Mouse (Mus musculus) kidney, adult 2 months (tissue): ENCODE data around the gene Zscan2. TPM values are rescaled to one million over a fixed set of nuclear protein-coding genes. Genes with fewer than 3 reads are reported as not detected.

Source experiments
- DNase-seq: peaks from one replicate; pipeline ENCODE4 v3.0.0; 2021
- H3K27ac ChIP-seq: fragments of 200-500 bp; 2 replicates; pipeline ENCODE4 v1.5.1; 2012; ENCODE audit warnings: low read depth, low read length, control low read depth, inconsistent platforms; ENCODE audit not compliant: insufficient read depth
- H3K27me3 ChIP-seq: fragments of 200-500 bp; replicated peaks from 2 replicates; pipeline ENCODE4 v1.6.1; 2012; ENCODE audit warnings: mild to moderate bottlenecking, moderate library complexity, low read length, inconsistent platforms; ENCODE audit not compliant: control insufficient read depth, insufficient read depth
- H3K36me3 ChIP-seq: fragments of 200-500 bp; 2 replicates; pipeline ENCODE4 v1.6.1; 2012; ENCODE audit warnings: mild to moderate bottlenecking, moderate library complexity, low read length, inconsistent platforms; ENCODE audit not compliant: control insufficient read depth, insufficient read depth
- H3K4me1 ChIP-seq: fragments of 200-500 bp; 2 replicates; pipeline ENCODE4 v1.6.1; 2011; ENCODE audit warnings: low read length; ENCODE audit not compliant: control insufficient read depth, insufficient read depth
- H3K4me3 ChIP-seq: fragments of 200-500 bp; 2 replicates; pipeline ENCODE4 v1.5.1; 2011; ENCODE audit warnings: mild to moderate bottlenecking, low read depth, low read length, control low read depth; ENCODE audit not compliant: insufficient read depth
- CTCF ChIP-seq: fragments of 200-500 bp; conservative IDR thresholded peaks from 2 replicates; pipeline ENCODE4 v1.5.1; 2011; ENCODE audit warnings: low read depth, mild to moderate bottlenecking, control low read depth, low read length, moderate library complexity, mixed read lengths; ENCODE audit not compliant: insufficient read depth, insufficient read length
- POLR2A ChIP-seq: fragments of 200-500 bp; IDR thresholded peaks from one replicate; pipeline ENCODE4 v1.6.1; 2011; ENCODE audit warnings: low read depth, low read length, control low read depth
- WGBS: fragments of 180-500 bp; shearing (Covaris S2); methylation state at CpG from one replicate; pipeline ENCODE4 v1.1.7; 2018; 5-methylcytosine and 5-hydroxymethylcytosine counted together
- polyA plus RNA-seq: library from polyadenylated mRNA; depleted of rRNA; stranded (reverse); fragments of >200 nt; gene quantifications from 2 replicates; pipeline ENCODE4 v1.2.3, GENCODE M21; 2012

Gene Zscan2
- polyA plus RNA-seq, 1 experiment, result 5.4 TPM

DNA sequence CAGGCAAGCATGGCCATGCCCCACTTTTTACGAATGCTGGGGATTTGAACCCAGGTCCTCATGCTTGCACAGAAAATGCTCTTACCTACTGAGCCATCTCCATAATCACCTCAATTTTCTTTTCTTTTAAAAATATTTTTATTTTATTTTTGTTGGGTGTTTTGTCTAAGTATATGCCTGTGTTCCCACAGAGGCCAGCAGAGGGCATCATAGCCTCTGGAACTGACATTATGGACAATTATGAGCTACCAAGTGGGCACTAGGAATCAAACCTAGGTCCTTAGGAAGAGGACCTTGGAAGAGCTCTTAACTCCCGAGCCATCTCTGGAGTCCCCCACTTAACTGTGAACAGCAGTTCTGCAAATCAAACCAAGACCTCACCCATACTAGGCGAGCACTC, 7.5 kb upstream of the Zscan2 start:
- whole genome bisulfite sequencing, result 95% methylated on average over 3 of the region's 3 CpGs
- Histone ChIP-seq H3K4me1 (no peaks in the 10 kb centered on the region; the same call in 1 of the 2 replicates), H3K36me3 (no peaks in the 10 kb centered on the region), H3K27ac (no peak overlapping the region), H3K27me3 (no peaks in the 10 kb centered on the region), H3K4me3 (no peak overlapping the region)
- TF ChIP-seq POLR2A, result no peak
- no peak for TF ChIP-seq CTCF
- no peak for DNase-seq

DNA sequence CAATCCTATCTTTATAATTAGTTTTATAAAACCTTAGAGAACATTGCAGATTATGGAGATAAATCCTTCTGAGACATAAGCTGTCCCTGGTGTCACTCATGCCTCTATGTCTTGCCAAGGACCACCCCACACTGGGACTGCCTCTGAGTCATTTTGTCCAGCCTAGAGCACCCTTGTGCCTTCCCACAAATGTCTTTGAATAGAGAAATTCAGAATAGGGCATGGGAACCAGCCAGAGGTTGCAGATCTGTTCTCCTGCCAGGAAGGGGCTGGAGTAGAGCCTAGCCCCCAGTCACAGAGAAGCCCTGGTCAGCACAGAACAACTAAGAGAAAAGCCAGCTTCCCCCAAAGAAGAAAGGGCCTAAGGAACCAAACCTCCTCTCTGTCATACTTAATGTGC, 5.4 kb upstream of the Zscan2 start:
- peaks cover 3% of the 10 kb centered on the region; the same call in 1 of the 2 replicates for H3K4me1 ChIP-seq
- no peak for DNase-seq
- H3K27me3 ChIP-seq, result no peaks in the 10 kb centered on the region
- H3K4me3 ChIP-seq, result no peak overlapping the region
- no peak overlapping the region for H3K27ac ChIP-seq
- TF ChIP-seq CTCF, result no peak
- no peak for TF ChIP-seq POLR2A
- no peaks in the 10 kb centered on the region for H3K36me3 ChIP-seq

DNA sequence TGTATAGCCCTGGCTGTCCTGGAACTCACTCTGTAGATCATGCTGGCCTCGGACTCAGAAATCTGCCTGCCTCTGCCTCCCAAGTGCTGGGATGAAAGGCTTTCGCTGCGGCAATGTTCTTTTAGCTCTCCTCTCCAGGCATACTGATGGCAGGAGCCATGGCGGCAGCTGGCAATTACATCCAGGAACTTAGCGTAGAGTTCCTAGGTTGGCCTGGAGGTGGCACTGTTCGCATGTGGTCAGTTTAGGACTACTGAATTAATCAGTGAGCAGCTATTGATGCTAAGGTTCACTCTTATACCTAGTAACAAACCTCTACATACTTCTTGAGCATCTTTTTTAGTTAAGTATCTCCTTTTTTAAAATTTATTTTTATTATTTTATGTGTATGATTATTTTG, 3.5 kb upstream of the Zscan2 start:
- 18% methylated on average over 6 of the region's 6 CpGs for WGBS
- peak; percentile 88 for DNase-seq
- no peak overlapping the region for H3K4me3 ChIP-seq
- no peaks in the 10 kb centered on the region for H3K36me3 ChIP-seq
- TF ChIP-seq CTCF, result peak; percentile 97
- no peak for TF ChIP-seq POLR2A
- H3K27ac ChIP-seq, result no peak overlapping the region
- H3K4me1 ChIP-seq, result peaks cover 3% of the 10 kb centered on the region; the same call in 1 of the 2 replicates
- no peaks in the 10 kb centered on the region for H3K27me3 ChIP-seq

DNA sequence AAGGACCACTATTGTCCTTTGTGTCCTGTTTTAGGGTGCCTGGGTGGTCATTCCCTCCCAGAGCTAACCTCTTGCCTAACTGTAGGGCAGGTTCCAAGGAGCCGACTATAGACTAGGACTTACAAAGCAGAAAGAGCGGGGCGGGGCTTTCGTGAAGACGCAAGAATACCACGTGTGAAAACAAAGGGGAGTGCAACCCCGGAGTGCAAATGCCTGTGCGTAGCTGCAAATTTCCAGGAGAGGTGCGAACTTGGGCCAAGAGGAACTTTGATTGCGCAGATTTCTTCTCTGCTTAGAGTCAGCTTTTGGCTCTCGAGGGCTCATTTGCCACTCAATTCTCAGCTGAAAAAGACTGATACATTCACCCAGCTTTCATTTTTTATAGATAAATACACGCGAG, 493 bp upstream of the Zscan2 start:
- Histone ChIP-seq H3K36me3 (no peaks in the 10 kb centered on the region), H3K27ac (peak overlapping the region; percentile 13; the same call in 1 of the 2 replicates), H3K4me1 (peaks cover 10% of the 10 kb centered on the region), H3K27me3 (no peaks in the 10 kb centered on the region), H3K4me3 (peak overlapping the region; percentile 51)
- WGBS, result under 1% methylated on average over 13 of the region's 13 CpGs
- no peak for TF ChIP-seq POLR2A
- no peak for TF ChIP-seq CTCF
- peak; percentile 78 for DNase-seq

DNA sequence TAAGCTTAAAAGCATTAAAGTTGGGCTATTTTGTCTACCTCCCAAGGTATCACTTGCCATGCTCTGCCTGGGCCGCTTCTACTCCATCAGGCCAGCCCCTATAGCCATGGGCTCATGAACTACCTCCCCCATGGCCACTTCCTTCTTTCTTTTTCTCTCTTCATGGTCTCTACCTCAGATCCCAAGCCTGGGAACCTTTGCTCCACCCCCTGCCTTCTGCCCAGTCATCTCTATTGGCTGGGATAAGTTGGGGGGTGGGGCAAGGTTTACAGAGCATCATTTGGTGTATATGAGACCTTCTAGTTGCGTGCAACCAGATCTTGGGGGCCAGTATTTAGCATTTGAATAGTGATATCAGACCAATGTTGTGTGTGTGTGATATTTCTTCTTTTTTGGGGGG, 1.8 kb downstream of the Zscan2 start:
- TF ChIP-seq CTCF (no peak), POLR2A (no peak)
- H3K36me3 ChIP-seq, result no peaks in the 10 kb centered on the region
- H3K27ac ChIP-seq, result no peak overlapping the region
- H3K27me3 ChIP-seq, result no peaks in the 10 kb centered on the region
- 87% methylated on average over 2 of the region's 2 CpGs for WGBS
- H3K4me1 ChIP-seq, result peaks cover 24% of the 10 kb centered on the region
- DNase-seq, result no peak
- no peak overlapping the region for H3K4me3 ChIP-seq

DNA sequence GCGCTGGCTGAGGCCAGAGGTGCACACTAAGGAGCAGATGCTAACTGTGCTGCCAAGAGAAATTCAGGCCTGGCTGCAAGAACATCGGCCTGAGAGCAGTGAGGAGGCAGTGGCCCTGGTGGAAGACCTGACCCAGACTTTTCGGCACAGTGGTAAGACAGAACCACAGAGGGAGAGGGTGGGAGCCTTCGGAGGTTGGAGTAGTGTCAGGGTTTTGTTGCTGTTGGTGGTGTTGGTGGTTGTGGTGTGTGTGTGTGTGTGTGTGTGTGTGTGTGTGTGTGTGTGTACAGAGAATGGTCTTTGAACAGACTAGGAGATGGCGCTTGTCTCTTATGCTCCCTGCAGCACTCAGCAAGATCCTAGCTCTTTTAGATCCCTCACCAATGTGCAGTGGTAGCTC, 2.8 kb downstream of the Zscan2 start:
- no peak overlapping the region for H3K4me3 ChIP-seq
- TF ChIP-seq CTCF (no peak), POLR2A (no peak)
- H3K27ac ChIP-seq, result peak overlapping the region; percentile 15; the same call in 1 of the 2 replicates
- 68% methylated on average over 5 of the region's 5 CpGs for WGBS
- H3K27me3 ChIP-seq, result no peaks in the 10 kb centered on the region
- peaks cover 3% of the 10 kb centered on the region; the same call in 1 of the 2 replicates for H3K36me3 ChIP-seq
- peaks cover 24% of the 10 kb centered on the region for H3K4me1 ChIP-seq
- no peak for DNase-seq

DNA sequence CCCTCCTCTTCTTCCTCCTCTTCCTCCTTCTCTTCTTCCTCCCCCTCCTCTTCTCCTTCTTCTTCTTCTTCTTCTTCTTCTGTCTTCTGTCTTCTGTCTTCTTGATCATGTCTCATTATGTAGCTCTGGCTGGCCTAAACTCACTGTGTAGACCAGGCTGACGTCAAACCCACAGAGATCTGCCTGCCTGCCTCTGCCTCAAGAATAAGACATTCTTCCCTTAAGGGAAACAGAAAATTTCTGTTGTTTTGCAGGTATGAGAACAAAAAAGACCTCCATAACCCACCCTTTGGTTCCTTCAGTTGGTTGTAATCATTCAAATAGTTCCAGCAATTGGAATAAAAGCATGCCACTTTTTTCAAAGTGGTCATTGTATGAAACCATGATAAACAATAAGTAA, 3.4 kb downstream of the Zscan2 start:
- 50% methylated on average over 1 of the region's 1 CpGs for WGBS
- Histone ChIP-seq H3K4me1 (peaks cover 24% of the 10 kb centered on the region), H3K4me3 (no peak overlapping the region), H3K27ac (peak overlapping the region; percentile 5; the same call in 1 of the 2 replicates), H3K36me3 (peaks cover 3% of the 10 kb centered on the region; the same call in 1 of the 2 replicates), H3K27me3 (no peaks in the 10 kb centered on the region)
- TF ChIP-seq CTCF, result no peak
- no peak for DNase-seq

DNA sequence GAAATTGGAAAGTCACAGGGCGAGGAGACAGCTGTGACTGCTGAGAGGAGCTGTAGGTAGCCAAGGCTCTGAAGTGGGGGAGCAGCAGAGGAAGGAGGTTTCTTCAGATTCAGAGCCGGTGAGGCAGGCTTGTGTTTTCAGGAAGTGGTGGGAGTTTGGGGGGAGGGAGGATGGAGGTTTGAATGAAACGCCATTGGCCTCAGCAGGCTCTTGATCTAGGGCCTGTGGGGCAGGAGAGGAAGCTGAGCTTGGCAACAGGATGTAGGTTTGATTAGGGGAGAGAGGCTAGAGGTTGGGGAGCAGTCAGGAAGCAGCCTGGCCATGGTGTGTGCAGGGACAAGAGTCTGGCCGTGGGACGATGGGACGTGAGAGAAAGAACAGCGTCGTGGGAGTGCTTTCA, 4.1 kb downstream of the Zscan2 start:
- no peak for TF ChIP-seq POLR2A
- no peak for TF ChIP-seq CTCF
- DNase-seq, result peak; percentile 15
- Histone ChIP-seq H3K4me1 (peaks cover 24% of the 10 kb centered on the region), H3K4me3 (no peak overlapping the region), H3K36me3 (peaks cover 3% of the 10 kb centered on the region; the same call in 1 of the 2 replicates), H3K27ac (peak overlapping the region; percentile 56), H3K27me3 (no peaks in the 10 kb centered on the region)
- WGBS, result 51% methylated on average over 8 of the region's 8 CpGs
